Mouse (Mus musculus) granulocyte monocyte progenitor cell, adult 5-6 weeks (primary cell): Measurements from ENCODE around the gene Rgs7bp. TPM values are rescaled to one million over a fixed set of nuclear protein-coding genes. Genes with fewer than 3 reads are reported as not detected.

Experiments
- ATAC-seq: replicated peaks from 2 replicates; pipeline ENCODE4 v1.8.0; 2016; ENCODE audit warnings: mild to moderate bottlenecking, moderate TSS enrichment, inconsistent platforms; ENCODE audit not compliant: poor library complexity, severe bottlenecking
- total RNA-seq, 2 experiments: library from RNA; stranded (forward) in 1 of 2; stranded (reverse) in 1 of 2; fragments of 200-712, 200-1000 nt in 1 of 2; fragments of >200 nt in 1 of 2; fragmentation: Nextera tagmentation in 1 of 2; gene quantifications; 2 replicates each; pipeline ENCODE4 v1.2.3; 2014 to 2017

Gene Rgs7bp
- total RNA-seq (2014; fragmentation: Nextera tagmentation) (0.23 and 1.1 TPM in 2 replicates), total RNA-seq (2017) (0.21 and 0.60 TPM in 2 replicates)

GRCm38 (mm10) chr13:105054181-105054940 is at the start of gene Rgs7bp:
Rgs7bp (minus strand) TSS chr13:105054930.
- ATAC-seq, result peak; percentile 60

GRCm38 (mm10) chr13:105104385-105104784 is 49.7 kb upstream of the Rgs7bp start:
- ATAC-seq, result no peak

GRCm38 (mm10) chr13:105100705-105101104 is 46.0 kb upstream of the Rgs7bp start:
- ATAC-seq, result no peak

- ATAC-seq, result no peak
These were observed 41.6 kb upstream of the Rgs7bp start for GRCm38 (mm10) chr13:105096316-105096715.

DNA sequence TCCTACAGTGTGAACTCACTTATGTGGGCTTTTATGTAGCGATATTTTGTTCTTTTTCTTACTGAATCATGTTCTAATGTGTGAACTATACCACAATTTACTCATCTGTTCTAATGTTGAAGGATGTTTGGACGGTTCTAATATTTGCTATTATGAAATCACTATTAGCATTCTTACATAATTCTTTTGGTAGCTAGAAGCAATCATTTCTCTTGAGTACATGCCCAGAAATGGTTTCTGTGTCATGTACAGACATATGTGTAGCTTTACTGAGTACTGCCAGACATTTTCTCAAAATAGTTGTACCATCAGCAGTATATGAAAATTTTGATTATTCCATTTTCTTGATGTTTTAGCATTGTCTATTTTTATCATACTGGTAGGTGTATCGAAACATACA is 34.5 kb upstream of the Rgs7bp start:
- ATAC-seq, result no peak

GRCm38 (mm10) chr13:105081862-105082261 is 27.1 kb upstream of the Rgs7bp start, which contains the start of gene 4933425L06Rik:
4933425L06Rik (plus strand) TSS chr13:105082122.
- ATAC-seq, result no peak

GRCm38 (mm10) chr13:105066890-105067845 is 12.4 kb upstream of the Rgs7bp start:
- ATAC-seq, result peak; percentile 47

GRCm38 (mm10) chr13:105066119-105066518 is 11.4 kb upstream of the Rgs7bp start:
- peak; percentile 75 for ATAC-seq

DNA sequence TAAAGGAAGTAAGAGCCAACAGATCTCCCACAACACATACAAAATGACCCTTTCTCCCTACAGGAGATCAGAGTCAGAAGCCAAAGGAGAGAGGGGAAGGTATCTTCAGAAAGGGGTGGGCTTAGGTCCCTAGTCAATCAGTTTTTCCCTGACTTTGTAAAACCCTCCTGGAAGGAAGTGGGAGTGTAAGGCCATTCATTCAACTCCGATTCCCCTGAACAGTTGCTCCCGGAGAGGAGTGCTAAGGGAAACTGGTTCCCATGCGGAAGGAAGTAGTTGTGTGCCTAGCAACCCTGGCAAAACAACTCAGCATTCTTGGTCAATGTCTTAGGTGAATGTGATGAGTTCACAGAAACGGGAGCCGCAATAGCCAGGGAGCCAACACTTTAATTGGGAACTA is 644 bp upstream of the Rgs7bp start:
- peak; percentile 72 for ATAC-seq

- ATAC-seq, result no peak
These were observed 195 bp upstream of the Rgs7bp start for GRCm38 (mm10) chr13:105054941-105055309.

GRCm38 (mm10) chr13:105053618-105054017 is 1.1 kb downstream of the Rgs7bp start:
- ATAC-seq, result no peak

GRCm38 (mm10) chr13:105051432-105051831 is 3.3 kb downstream of the Rgs7bp start:
- no peak for ATAC-seq

DNA sequence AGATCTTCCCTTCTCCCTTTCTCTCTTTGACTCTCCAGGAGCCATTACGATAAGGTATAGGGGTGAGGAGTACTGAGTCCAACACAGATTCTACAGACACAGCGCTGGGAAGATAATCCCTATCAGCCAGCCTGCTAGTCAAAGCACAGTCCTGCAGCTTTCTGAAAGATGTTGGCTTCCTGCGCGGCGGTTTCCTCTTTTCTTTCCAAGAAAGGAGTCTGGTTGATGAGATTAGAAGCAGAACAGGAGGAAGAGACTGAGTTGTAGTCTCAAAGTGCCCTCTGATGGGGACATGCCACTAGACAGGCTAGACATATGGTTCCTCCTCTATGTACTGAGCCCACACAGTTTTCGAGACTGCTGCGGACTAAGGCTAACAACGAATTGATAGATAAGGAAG is 6.1 kb downstream of the Rgs7bp start:
- ATAC-seq, result peak; percentile 67

GRCm38 (mm10) chr13:105047377-105047776 is 7.4 kb downstream of the Rgs7bp start:
- ATAC-seq, result peak; percentile 80

- no peak for ATAC-seq
These were observed 10.8 kb downstream of the Rgs7bp start for GRCm38 (mm10) chr13:105043882-105044281.

DNA sequence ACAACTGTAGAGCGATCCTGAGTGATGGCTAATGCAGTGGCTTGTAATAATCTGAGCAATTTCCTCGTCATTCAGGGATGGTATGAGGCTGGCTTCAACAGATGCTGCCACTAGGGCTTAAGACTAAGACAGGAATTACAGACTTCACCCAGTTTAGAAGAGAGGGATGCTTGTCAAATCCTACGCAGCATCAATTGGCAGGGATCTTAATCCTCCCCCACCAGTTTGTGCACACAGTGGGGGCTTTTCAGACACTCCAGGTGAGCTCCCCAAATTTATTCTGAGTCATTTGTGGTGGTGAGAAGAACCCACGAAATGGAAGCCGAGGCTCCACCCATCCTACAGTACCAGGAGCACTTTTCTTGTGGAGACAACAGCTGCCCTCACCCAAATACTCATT is 16.4 kb downstream of the Rgs7bp start:
- no peak for ATAC-seq

DNA sequence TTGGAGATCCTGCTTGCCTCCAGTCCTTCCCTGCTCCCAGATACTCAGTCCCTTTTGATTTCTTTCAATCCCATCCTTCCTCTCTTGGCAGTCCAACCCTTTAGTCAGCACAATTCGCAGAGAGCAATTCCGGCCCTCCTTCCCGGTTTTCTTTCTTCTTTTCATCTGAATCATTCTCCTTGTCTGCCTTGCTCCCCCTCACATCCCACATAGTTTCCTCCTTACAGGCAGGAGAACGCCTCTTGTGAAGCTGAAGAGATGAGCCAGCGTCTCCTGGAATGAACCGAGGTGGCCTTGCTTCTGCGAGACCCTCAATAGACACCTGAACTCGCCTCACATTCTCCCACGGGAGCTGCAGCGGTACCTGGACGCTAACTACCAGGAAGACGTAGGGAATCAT is 16.9 kb downstream of the Rgs7bp start:
- ATAC-seq, result no peak

DNA sequence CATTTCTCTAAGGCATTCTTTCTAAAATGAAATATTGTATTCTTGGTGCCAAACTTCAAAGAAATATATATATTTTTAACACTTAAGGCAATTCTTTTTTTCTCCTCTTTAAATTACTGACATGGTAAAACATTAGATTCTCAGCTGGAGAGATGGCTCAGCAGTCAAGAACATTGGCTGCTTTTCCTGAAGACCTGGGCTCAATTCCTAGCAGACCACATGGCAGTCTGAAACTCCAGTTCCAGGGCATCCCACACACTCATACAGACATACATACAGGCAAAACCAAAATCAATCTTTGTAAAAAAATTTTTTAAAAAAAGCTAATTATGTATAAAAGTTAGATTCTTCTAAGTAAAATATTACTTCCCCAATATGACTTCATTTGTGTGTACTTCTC is 22.8 kb downstream of the Rgs7bp start:
- ATAC-seq, result no peak

DNA sequence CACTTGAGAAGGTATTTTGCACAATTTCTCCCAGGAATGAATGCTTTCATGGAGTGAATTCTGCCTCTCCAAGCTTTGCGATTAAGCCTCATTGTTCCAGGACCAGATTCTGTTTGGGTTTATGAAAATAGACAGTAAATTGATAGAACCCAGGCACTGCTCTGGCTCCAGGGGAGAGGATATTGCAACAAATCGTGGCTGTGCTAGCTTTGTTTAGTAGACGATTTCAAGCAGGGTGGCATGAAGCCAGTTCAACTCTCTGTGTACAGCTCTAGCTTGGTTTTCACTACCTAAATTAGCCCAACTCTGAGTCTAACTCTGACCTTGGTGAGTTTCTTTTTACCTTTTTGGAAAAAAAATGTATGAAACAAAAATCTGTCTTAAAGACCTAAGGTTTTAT is 26.5 kb downstream of the Rgs7bp start:
- ATAC-seq, result no peak

DNA sequence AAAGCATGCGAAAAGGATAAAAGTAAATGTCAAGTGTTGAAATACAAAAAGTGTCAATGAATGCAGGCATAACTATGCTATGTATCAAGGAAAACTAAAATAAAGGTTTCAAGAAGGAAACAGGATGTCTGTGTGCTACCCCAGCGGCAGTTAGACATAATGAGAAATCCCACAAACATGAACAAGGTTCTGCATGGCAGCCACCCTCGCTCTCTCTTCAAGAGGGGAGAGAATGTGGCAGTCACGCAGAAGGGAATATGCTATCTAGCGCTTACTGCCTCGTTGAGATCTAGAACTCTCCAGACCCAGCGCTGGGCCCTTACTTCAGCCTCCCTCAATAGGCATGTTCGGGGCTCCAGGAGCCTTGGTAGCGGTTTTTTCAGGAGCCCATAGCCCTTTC is 38.2 kb downstream of the Rgs7bp start:
- ATAC-seq, result no peak; the same call in 1 of the 2 replicates
